ENCODE assay signal across 8 mouse cellular contexts in genomic region chr17:87601456-87602259, GRCm38 (mm10). TPM values are rescaled to one million over a fixed set of nuclear protein-coding genes. Genes with fewer than 3 reads are reported as not detected.
DNase-seq lines count a peak whose midpoint lies in the region; ATAC-seq and TF ChIP-seq lines count a peak whose summit lies in the region.

No protein-coding gene starts in this region.

- no peak overlapping the region for H3K4me3 ChIP-seq in heart, embryonic 16.5 days (ENCODE audit: low read length)
- H3K4me3 ChIP-seq in heart, embryonic 11.5 days (ENCODE audit: low read depth, low read length): no peak overlapping the region
- H3K4me3 ChIP-seq in bone marrow macrophage, adult 2 months (ENCODE audit: insufficient read depth, low read length): peak overlapping the region; percentile 35
- H3K4me3 ChIP-seq in kidney, embryonic 14.5 days (ENCODE audit: low read length): no peak overlapping the region
- no peak overlapping the region for H3K4me3 ChIP-seq in forebrain, embryonic 15.5 days

- H3K4me1 ChIP-seq in heart, embryonic 16.5 days (ENCODE audit: control insufficient read depth, insufficient read depth, low read length): no peaks in the 10 kb centered on the region
- H3K4me1 ChIP-seq in heart, embryonic 11.5 days (ENCODE audit: control insufficient read depth, insufficient read depth, low read length): no peaks in the 10 kb centered on the region
- H3K4me1 ChIP-seq in bone marrow macrophage, adult 2 months (ENCODE audit: control insufficient read depth, insufficient read depth, low read length): peaks cover 5% of the 10 kb centered on the region
- 0 out of 2 replicates have a peak, but pooled peaks cover 10% of the 10 kb centered on the region for H3K4me1 ChIP-seq in kidney, embryonic 14.5 days (ENCODE audit: control insufficient read depth, insufficient read depth, low read length)
- no peaks in the 10 kb centered on the region for H3K4me1 ChIP-seq in forebrain, embryonic 15.5 days

- DNase-seq in lung, postnatal 36 days: peak; percentile 40
- no peak for DNase-seq in embryo, embryonic 11 days

- 46% methylated on average over 14 of the region's 14 CpGs for WGBS in heart, embryonic 16.5 days
- WGBS in heart, embryonic 11.5 days (ENCODE audit: insufficient replicate concordance): 42% methylated on average over 14 of the region's 14 CpGs
- 54% methylated on average over 14 of the region's 14 CpGs for WGBS in kidney, embryonic 14.5 days
- 39% methylated on average over 14 of the region's 14 CpGs for WGBS in forebrain, embryonic 15.5 days

- no peak for ATAC-seq in heart, embryonic 16.5 days (replicated peaks; ENCODE audit: extremely low read depth, insufficient read depth, low FRiP score)
- ATAC-seq in heart, embryonic 11.5 days (replicated peaks; ENCODE audit: insufficient number of reproducible peaks, low FRiP score, low TSS enrichment): no peak
- peak; percentile 85 for ATAC-seq in CD4-positive, CD25-positive, alpha-beta regulatory T cell, adult 4 months
- peak; percentile 39; the same call in 1 of the 2 replicates for ATAC-seq in kidney, embryonic 14.5 days (ENCODE audit: low FRiP score, low TSS enrichment)
- ATAC-seq in forebrain, embryonic 15.5 days (replicated peaks): no peak

- H3K27ac ChIP-seq in heart, embryonic 16.5 days (ENCODE audit: low read length): no peak overlapping the region
- H3K27ac ChIP-seq in heart, embryonic 11.5 days (ENCODE audit: low read depth, low read length): no peak overlapping the region
- peak overlapping the region; percentile 60 for H3K27ac ChIP-seq in bone marrow macrophage, adult 2 months (ENCODE audit: insufficient read depth, low read depth, low read length)
- H3K27ac ChIP-seq in kidney, embryonic 14.5 days (ENCODE audit: low read depth, low read length): no peak overlapping the region
- no peak overlapping the region for H3K27ac ChIP-seq in forebrain, embryonic 15.5 days (replicated peaks)

- no peak for TF ChIP-seq POLR2A in bone marrow macrophage, adult 2 months (IDR thresholded peaks at IDR 0.05; ENCODE audit: borderline replicate concordance, low read depth, low read length)

- peak; percentile 98 for TF ChIP-seq CTCF in bone marrow macrophage, adult 2 months (IDR thresholded peaks at IDR 0.05; ENCODE audit: low read depth, low read length)

- H3K9me3 ChIP-seq in heart, embryonic 16.5 days (replicated peaks; ENCODE audit: control insufficient read depth, low read length): no peaks in the 10 kb centered on the region
- no peaks in the 10 kb centered on the region for H3K9me3 ChIP-seq in heart, embryonic 11.5 days (replicated peaks; ENCODE audit: control insufficient read depth, low read length)
- no peaks in the 10 kb centered on the region for H3K9me3 ChIP-seq in kidney, embryonic 14.5 days (ENCODE audit: control insufficient read depth, low read length)
- no peaks in the 10 kb centered on the region for H3K9me3 ChIP-seq in forebrain, embryonic 15.5 days

- H3K36me3 ChIP-seq in heart, embryonic 16.5 days (ENCODE audit: control insufficient read depth, insufficient read depth): no peaks in the 10 kb centered on the region
- H3K36me3 ChIP-seq in heart, embryonic 11.5 days (ENCODE audit: control insufficient read depth, insufficient read depth, low read length): no peaks in the 10 kb centered on the region
- H3K36me3 ChIP-seq in kidney, embryonic 14.5 days (ENCODE audit: control insufficient read depth, insufficient read depth, low read length): no peaks in the 10 kb centered on the region
- no peaks in the 10 kb centered on the region for H3K36me3 ChIP-seq in forebrain, embryonic 15.5 days

- H3K27me3 ChIP-seq in heart, embryonic 16.5 days (ENCODE audit: control insufficient read depth, insufficient read depth, low read length): no peaks in the 10 kb centered on the region
- no peaks in the 10 kb centered on the region for H3K27me3 ChIP-seq in heart, embryonic 11.5 days (ENCODE audit: control insufficient read depth, insufficient read depth, low read length)
- H3K27me3 ChIP-seq in kidney, embryonic 14.5 days (ENCODE audit: control insufficient read depth, insufficient read depth, low read length): no peaks in the 10 kb centered on the region
- no peaks in the 10 kb centered on the region for H3K27me3 ChIP-seq in forebrain, embryonic 15.5 days

- no peak overlapping the region for H3K9ac ChIP-seq in heart, embryonic 16.5 days (ENCODE audit: low read length)
- no peak overlapping the region for H3K9ac ChIP-seq in heart, embryonic 11.5 days (ENCODE audit: low read depth, low read length)
- no peak overlapping the region for H3K9ac ChIP-seq in kidney, embryonic 14.5 days (ENCODE audit: low read depth, low read length)
- H3K9ac ChIP-seq in forebrain, embryonic 15.5 days (replicated peaks): no peak overlapping the region

- H3K4me2 ChIP-seq in heart, embryonic 16.5 days (ENCODE audit: low read depth, low read length): peak overlapping the region; percentile 42; the same call in 1 of the 2 replicates
- H3K4me2 ChIP-seq in heart, embryonic 11.5 days: no peak overlapping the region
- no peak overlapping the region for H3K4me2 ChIP-seq in kidney, embryonic 14.5 days (replicated peaks; ENCODE audit: low read depth, low read length)
- no peak overlapping the region for H3K4me2 ChIP-seq in forebrain, embryonic 15.5 days (replicated peaks)

RNA-seq across cellular contexts. Expression of gene Epcam, which starts 34.1 kb away (rescaled TPM):
- 27.9 and 33.6 TPM in 2 replicates for polyA plus RNA-seq in heart, embryonic 16.5 days (2015; fragmentation: Nextera tagmentation; extraction: Ambion mirVana)
- 4.1 and 7.1 TPM in 2 replicates for polyA plus RNA-seq in heart, embryonic 11.5 days (2014; fragmentation: Nextera tagmentation; extraction: Ambion mirVana)
- polyA plus RNA-seq in CD4-positive, CD25-positive, alpha-beta regulatory T cell, adult 4 months (2017; shearing (Covaris generic)): 1 to 10 TPM; 1.5 to 3.6 TPM
- polyA plus RNA-seq in bone marrow macrophage, adult 2 months (2012; ENCODE audit: insufficient read depth, insufficient read length, missing spikeins): not detected in 2 replicates
- 260 and 274 TPM in 2 replicates for polyA plus RNA-seq in kidney, embryonic 14.5 days (2014; fragmentation: Nextera tagmentation; extraction: Ambion mirVana)
- polyA plus RNA-seq in forebrain, embryonic 15.5 days (2015; fragmentation: Nextera tagmentation; extraction: Ambion mirVana): 1.7 and 1.9 TPM in 2 replicates

Comparison
In these comparisons a context has a peak if more than half of its experiments do, and no peak if none do; other contexts are left out.
1. ATAC-seq: peak in CD4-positive, CD25-positive, alpha-beta regulatory T cell, adult 4 months (single experiment) and kidney, embryonic 14.5 days (single experiment); none in heart, embryonic 16.5 days (single experiment), heart, embryonic 11.5 days (single experiment) and forebrain, embryonic 15.5 days (single experiment).